Comparison of ENCODE assay signal across 7 mouse cellular contexts in genomic region chr4:148901275-148902052, GRCm38 (mm10).
DNase-seq lines count a peak whose midpoint lies in the region; ATAC-seq lines count a peak whose summit lies in the region.

No protein-coding gene starts in this region.

- H3K27me3 ChIP-seq in forebrain, embryonic 10.5 days (ENCODE audit: poor library complexity, severe bottlenecking), result peaks cover 100% of the 10 kb centered on the region
- H3K27me3 ChIP-seq in limb, embryonic 10.5 days (ENCODE audit: low read depth, poor library complexity, severe bottlenecking), result peaks cover 93% of the 10 kb centered on the region
- H3K27me3 ChIP-seq in neural tube, embryonic 14.5 days (ENCODE audit: control insufficient read depth, insufficient read depth, low read length), result peaks cover 26% of the 10 kb centered on the region

- H3K36me3 ChIP-seq in forebrain, embryonic 10.5 days (replicated peaks), result no peaks in the 10 kb centered on the region
- H3K36me3 ChIP-seq in limb, embryonic 10.5 days, result no peaks in the 10 kb centered on the region
- H3K36me3 ChIP-seq in neural tube, embryonic 14.5 days (ENCODE audit: control insufficient read depth, insufficient read depth, low read length), result no peaks in the 10 kb centered on the region

- peak; percentile 39 for DNase-seq in ovary, postnatal 36 days (ENCODE audit: low spot score)
- DNase-seq in ovary, adult 18-20 months (ENCODE audit: low spot score), result no peak
- no peak for DNase-seq in forebrain, embryonic 10.5 days (ENCODE audit: extremely low spot score, low spot score)
- no peak for DNase-seq in limb, embryonic 10.5 days (ENCODE audit: low spot score)
- no peak for DNase-seq in urinary bladder, adult 2 months (ENCODE audit: low spot score)
- no peak for DNase-seq in yolk sac, embryonic 10.5 days (ENCODE audit: low spot score)

- H3K4me1 ChIP-seq in forebrain, embryonic 10.5 days, result peaks cover 56% of the 10 kb centered on the region
- H3K4me1 ChIP-seq in limb, embryonic 10.5 days, result peaks cover 74% of the 10 kb centered on the region
- H3K4me1 ChIP-seq in neural tube, embryonic 14.5 days (ENCODE audit: control insufficient read depth, insufficient read depth, low read length), result peaks cover 3% of the 10 kb centered on the region; the same call in 1 of the 2 replicates

- peak overlapping the region; percentile 86 for H3K27ac ChIP-seq in forebrain, embryonic 10.5 days
- H3K27ac ChIP-seq in limb, embryonic 10.5 days, result peak overlapping the region; percentile 46; the same call in 1 of the 2 replicates
- H3K27ac ChIP-seq in neural tube, embryonic 14.5 days (ENCODE audit: low read depth, low read length), result peak overlapping the region; percentile 31; the same call in 1 of the 2 replicates

- H3K4me2 ChIP-seq in neural tube, embryonic 14.5 days (ENCODE audit: low read depth, low read length), result peak overlapping the region; percentile 98

- H3K9ac ChIP-seq in neural tube, embryonic 14.5 days (replicated peaks; ENCODE audit: low read depth, low read length), result peak overlapping the region; percentile 53

- ATAC-seq in neural tube, embryonic 14.5 days (ENCODE audit: low read depth), result no peak

- no peaks in the 10 kb centered on the region for H3K9me3 ChIP-seq in forebrain, embryonic 10.5 days
- no peaks in the 10 kb centered on the region for H3K9me3 ChIP-seq in limb, embryonic 10.5 days (replicated peaks)
- no peaks in the 10 kb centered on the region for H3K9me3 ChIP-seq in neural tube, embryonic 14.5 days (ENCODE audit: control insufficient read depth, low read length)

- peak overlapping the region; percentile 76 for H3K4me3 ChIP-seq in forebrain, embryonic 10.5 days
- peak overlapping the region; percentile 72 for H3K4me3 ChIP-seq in limb, embryonic 10.5 days
- peak overlapping the region; percentile 64 for H3K4me3 ChIP-seq in neural tube, embryonic 14.5 days (ENCODE audit: low read depth, low read length)

- WGBS in forebrain, embryonic 10.5 days, result under 1% methylated on average over 64 of the region's 64 CpGs
- WGBS in limb, embryonic 10.5 days, result under 1% methylated on average over 62 of the region's 64 CpGs
- under 1% methylated on average over 52 of the region's 64 CpGs for WGBS in neural tube, embryonic 14.5 days

Comparison
In these comparisons a context has a peak if more than half of its experiments do, and no peak if none do; other contexts are left out.
1. H3K27ac ChIP-seq: peak in every context shown above with its lines; median percentile 86 in forebrain, embryonic 10.5 days; 46 in limb, embryonic 10.5 days; 31 in neural tube, embryonic 14.5 days.